Mouse (Mus musculus) spleen, adult 12 weeks (tissue): ENCODE results near the gene Tollip.
"Not testable (repeated sequence)": the region's sequence is repeated elsewhere in the genome, so short reads cannot be mapped to it uniquely, and the experiment has no call there.

Experiments
- DNase-seq: peaks from one replicate; pipeline ENCODE4 v3.0.0; 2022; ENCODE audit warnings: low spot score

Gene Tollip

GRCm38 (mm10) chr7:141934128-141934898 lies 16.0 kb upstream of the Tollip start:
- DNase-seq: no peak

DNA sequence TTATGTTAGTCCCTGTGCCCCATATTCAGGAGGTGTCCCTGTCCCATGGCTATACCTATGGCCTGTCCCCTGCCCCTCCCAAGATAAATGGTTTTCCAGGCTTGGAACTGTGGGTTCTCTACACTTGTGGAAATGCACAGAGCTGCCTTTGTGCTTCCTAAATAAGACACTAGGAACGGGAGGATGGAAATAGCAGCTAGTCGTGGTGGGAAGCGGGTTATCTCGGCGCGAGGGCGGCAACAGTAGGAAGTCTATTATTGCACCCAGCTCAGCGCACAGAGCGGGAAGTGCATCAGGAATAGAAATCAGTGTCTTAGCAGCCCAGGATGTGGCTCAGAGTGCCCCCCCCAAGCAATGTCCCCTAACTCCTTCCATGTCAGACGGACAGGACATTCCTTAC lies 10.3 kb upstream of the Tollip start:
- no peak for DNase-seq

- DNase-seq: peak; percentile 55
These were observed 6.6 kb upstream of the Tollip start for GRCm38 (mm10) chr7:141924917-141925316.

GRCm38 (mm10) chr7:141924121-141924520 lies 5.8 kb upstream of the Tollip start:
- DNase-seq: not testable (repeated sequence)

GRCm38 (mm10) chr7:141911305-141911704 lies 7.0 kb downstream of the Tollip start:
- no peak for DNase-seq

- DNase-seq: no peak
These were observed 9.7 kb downstream of the Tollip start for GRCm38 (mm10) chr7:141908591-141908990.

GRCm38 (mm10) chr7:141902791-141903190 lies 15.5 kb downstream of the Tollip start:
- DNase-seq: no peak

DNA sequence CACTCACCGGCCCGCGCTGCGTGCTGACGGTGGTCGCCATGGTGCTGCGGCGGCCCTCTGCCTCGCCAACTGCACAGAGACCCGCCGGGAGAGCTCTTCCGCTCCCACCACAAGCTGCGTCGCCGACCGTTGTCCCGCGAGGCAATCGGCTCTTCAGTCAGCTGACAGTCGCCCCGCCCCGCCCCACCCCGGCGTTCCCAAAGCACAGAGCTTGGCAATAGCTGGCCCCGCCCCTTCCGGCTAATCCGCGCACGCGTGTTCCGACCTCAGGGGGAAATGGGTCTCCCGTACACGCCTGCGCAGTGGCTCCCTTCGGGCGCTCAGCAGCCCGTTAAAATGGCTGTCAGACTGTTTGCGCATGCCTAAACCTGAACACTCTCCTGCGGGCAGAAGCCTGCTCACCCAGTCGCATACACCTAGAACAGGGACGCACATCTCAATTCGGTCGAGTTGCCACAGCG lies 16.0 kb downstream of the Tollip start:
- DNase-seq: peak; percentile 99

DNA sequence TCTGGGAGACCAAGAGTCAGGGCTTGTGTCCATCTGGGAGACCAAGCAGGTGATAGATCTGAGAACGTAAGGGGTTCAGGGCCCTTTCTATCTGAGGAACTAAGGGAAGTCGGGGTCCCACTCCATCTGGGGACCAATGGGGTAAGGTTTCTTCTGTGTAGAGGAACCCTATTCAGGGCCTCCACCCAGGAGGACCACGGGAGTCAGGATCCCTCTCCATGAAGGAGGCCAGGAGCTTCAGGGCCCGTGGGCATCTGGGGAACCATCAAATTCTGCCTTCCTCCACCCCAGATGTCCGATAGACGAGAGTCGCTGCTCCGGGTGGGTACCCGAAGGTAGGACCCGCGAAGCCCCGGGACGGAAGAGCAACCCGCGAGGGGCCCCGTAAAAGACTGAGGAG lies 16.5 kb downstream of the Tollip start:
- no peak for DNase-seq

DNA sequence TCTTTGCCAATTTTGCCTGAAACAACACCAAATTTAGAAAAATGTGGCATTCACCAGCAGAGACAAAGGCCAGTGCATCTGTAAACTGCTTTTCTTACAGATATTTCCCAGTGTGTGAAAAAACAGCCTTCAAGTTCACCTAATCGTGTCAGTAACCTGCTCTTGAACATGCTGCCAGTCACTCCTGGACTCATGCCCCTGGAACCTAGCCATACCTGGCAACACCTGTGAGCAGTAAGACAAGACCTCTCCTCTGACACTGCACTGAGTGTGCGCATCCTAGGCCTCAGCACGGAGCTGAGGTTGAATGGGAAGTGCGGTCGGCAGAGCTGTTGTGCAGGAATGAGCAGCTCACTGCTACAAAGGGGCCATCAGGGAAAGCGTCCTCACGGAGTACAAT lies 26.2 kb downstream of the Tollip start:
- DNase-seq: no peak

GRCm38 (mm10) chr7:141878813-141879212 lies 39.5 kb downstream of the Tollip start:
- DNase-seq: no peak

DNA sequence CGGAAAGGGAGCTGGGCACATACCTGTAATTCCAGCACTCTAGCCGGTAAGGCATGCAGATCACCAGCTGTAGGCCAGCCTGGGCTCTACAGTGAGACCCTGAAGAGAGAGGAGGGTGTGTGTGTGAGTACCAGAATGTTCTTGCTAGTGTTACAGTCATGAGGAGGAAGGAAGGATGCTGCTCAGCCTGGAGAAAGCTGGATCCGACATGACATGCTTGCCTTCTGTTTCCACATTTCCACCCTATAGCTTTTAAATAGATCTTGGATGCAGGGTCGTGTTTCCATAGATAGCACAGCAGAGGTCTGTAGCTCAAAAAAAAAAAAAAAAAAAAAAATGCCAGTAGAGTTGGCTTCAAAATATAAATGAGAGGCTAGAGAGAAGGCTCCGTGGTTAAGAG lies 43.4 kb downstream of the Tollip start:
- DNase-seq: no peak

- DNase-seq: no peak
These were observed 47.8 kb downstream of the Tollip start for GRCm38 (mm10) chr7:141870553-141870952.

GRCm38 (mm10) chr7:141869644-141870043 lies 48.7 kb downstream of the Tollip start:
- DNase-seq: no peak

GRCm38 (mm10) chr7:141861046-141861445 lies 57.3 kb downstream of the Tollip start:
- DNase-seq: no peak

- DNase-seq: no peak
These were observed 78.0 kb downstream of the Tollip start for GRCm38 (mm10) chr7:141840354-141840753.

DNA sequence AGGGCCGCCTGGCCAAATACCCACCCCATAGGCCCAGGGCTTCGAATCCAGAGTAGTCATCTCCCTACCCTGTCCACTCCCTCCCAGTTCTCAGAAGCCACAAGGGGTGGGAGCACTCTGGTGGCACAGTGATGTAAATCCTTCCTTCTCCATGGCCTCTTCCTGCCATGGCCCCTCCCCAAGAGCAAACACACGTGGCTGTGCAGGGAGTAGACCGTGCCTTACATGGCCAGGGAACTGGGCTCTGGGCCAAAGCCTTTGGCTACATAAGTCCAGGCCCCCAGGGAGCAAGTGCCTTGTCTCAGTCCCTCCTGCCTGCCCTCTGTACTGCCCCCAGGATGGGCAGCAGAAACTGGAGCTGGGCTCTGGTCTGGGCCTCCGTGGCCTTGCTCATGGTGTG lies 79.5 kb downstream of the Tollip start, which contains the start of gene Muc5b:
Gene Muc5b, plus strand, starts transcription at position 292 of the 400 bp plus-strand sequence.
- no peak for DNase-seq

GRCm38 (mm10) chr7:141836423-141836822 lies 81.9 kb downstream of the Tollip start:
- DNase-seq: no peak

DNA sequence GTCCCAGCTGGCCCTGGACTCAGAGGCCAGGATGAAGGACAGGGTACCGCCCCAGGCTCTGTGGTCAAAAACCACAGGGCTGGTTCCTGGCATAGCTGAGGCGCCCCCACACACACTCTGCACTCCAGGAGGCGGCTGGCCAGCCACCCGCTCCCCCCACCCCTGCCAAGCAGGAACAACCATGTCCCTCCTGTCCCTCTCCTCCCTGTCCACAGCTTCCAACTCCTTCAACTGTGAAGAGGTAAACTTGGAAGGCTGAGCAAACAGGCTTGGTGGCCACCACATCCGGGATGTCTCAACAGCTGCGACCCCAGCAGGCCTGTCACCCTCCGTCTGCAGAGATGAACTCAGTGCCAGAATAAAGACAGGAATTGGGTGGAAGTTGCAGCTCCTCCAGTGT lies 82.4 kb downstream of the Tollip start:
- DNase-seq: no peak
